Mouse (Mus musculus): ENCODE measurements around the gene Il25.

- TF ChIP-seq CTCF (IDR thresholded peaks at IDR 0.05; ENCODE audit: borderline replicate concordance, extremely low read depth, insufficient read depth, insufficient read length), result no peak
- TF ChIP-seq POLR2A (IDR thresholded peaks at IDR 0.05; ENCODE audit: borderline replicate concordance, extremely low read depth, insufficient read depth, insufficient read length, poor library complexity, severe bottlenecking), result no peak
Measured at GRCm38 (mm10) chr14:54884022-54884712, 48.3 kb upstream of the Il25 start.
